Mouse (Mus musculus) splenic B cell, adult 2 months (primary cell): ENCODE results near the gene Rab25.
A peak's percentile ranks its signal among the peaks of the same experiment; 100 is the strongest.
"Not testable (repeated sequence)": the region's sequence is repeated elsewhere in the genome, so short reads cannot be mapped to it uniquely, and the experiment has no call there.

Source experiments
- DNase-seq: peaks from one replicate; pipeline ENCODE4 v3.0.0-alpha.2; 2011; ENCODE audit warnings: low read depth, low spot score
- H3K27me3 ChIP-seq: 2 replicates; pipeline ENCODE4 v1.6.1; 2012; ENCODE audit warnings: mild to moderate bottlenecking, low read length, moderate library complexity, mixed read lengths; ENCODE audit not compliant: control insufficient read depth, poor library complexity, insufficient read depth, severe bottlenecking
- H3K36me3 ChIP-seq: 2 replicates; pipeline ENCODE4 v1.6.1; 2012; ENCODE audit warnings: mild to moderate bottlenecking, low read length, moderate library complexity, mixed read lengths; ENCODE audit not compliant: control insufficient read depth, poor library complexity, insufficient read depth, severe bottlenecking

The Rab25 gene

GRCm38 (mm10) chr3:88548180-88548917, at the start of gene Rab25:
Rab25 (minus strand) TSS chr3:88548300.
- H3K27me3 ChIP-seq = no peaks in the 10 kb centered on the region
- DNase-seq = no peak

GRCm38 (mm10) chr3:88596547-88596946, 48.4 kb upstream of the Rab25 start:
- H3K36me3 ChIP-seq, DNase-seq, H3K27me3 ChIP-seq: not testable (repeated sequence)

More at GRCm38 (mm10) chr3:88548180-88548917, at the start of gene Rab25:
- H3K36me3 ChIP-seq = peaks cover 3% of the 10 kb centered on the region; the same call in 1 of the 2 replicates

DNA sequence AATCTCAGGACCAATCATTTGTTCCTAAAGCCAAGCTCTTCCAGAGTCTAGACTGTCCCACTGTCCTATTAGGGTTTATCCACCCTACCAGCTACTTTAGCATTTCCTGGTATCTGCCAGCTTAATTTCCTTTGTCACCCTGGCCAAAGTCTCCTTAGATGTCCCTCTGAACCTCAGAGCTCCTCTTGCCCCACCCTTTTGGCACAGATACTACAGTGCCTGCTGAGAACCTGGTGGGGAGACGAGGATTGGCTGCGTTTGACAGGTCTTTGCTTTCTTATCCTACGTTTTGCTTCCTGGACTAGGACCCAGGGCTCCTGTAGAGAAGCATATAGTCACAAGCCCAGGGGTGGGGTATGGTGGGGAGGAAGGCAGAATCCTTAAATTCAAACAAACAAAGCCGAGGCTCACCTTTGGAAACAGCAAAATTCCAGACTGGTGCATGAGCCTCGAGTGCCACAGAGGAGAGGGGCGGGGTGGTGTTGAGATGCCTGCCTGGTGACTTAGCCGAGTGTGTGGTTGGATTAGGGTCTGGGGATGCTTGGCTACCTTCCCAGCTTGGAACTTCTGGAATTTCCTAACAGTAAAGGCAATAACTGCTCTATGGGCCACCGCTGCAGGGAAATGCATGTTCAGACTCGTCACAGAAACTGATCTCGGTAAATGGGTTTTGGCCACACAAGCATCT, 45.9 kb upstream of the Rab25 start:
- Histone ChIP-seq H3K27me3 (no peaks in the 10 kb centered on the region), H3K36me3 (no peaks in the 10 kb centered on the region)
- DNase-seq = no peak

DNA sequence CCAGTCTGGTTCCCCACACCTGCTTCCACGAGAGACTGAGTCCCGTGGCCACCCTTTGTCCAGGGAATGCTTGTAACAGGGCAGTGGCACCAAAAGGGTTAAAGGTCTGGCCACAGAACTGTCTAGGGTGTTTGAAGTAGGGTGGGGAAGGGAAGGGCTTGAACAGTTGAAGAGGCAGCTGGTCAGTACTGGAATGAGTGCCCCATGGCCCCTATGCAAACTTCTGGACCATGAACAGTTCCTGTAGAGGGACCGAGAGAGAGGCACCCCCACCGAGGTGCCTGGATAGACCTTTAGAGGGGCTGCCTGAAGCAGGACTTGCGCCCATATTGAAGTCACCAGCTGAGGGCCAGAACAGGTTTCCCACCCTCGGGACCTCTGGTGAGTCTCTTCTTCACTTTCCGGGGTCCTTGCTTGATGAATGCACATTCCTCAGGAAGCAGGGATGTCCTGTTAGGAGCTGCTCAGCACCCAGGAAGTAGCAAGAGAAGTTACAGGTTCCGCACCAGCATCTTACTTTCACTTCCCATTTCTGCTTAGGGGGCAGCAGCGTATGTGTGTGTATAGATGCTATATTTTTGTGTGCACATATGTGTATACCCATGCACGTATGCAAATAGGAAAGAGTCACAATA, 45.0 kb upstream of the Rab25 start:
- Histone ChIP-seq H3K36me3 (peaks cover 1% of the 10 kb centered on the region), H3K27me3 (no peaks in the 10 kb centered on the region)
- DNase-seq = peak; percentile 81

GRCm38 (mm10) chr3:88591950-88592731, 44.0 kb upstream of the Rab25 start:
- Histone ChIP-seq H3K36me3 (peaks cover 1% of the 10 kb centered on the region), H3K27me3 (no peaks in the 10 kb centered on the region)
- peak; percentile 87 for DNase-seq

- H3K36me3 ChIP-seq = peaks cover 6% of the 10 kb centered on the region
- DNase-seq = no peak
- no peaks in the 10 kb centered on the region for H3K27me3 ChIP-seq
Measured at GRCm38 (mm10) chr3:88591044-88591443, 42.9 kb upstream of the Rab25 start.

DNA sequence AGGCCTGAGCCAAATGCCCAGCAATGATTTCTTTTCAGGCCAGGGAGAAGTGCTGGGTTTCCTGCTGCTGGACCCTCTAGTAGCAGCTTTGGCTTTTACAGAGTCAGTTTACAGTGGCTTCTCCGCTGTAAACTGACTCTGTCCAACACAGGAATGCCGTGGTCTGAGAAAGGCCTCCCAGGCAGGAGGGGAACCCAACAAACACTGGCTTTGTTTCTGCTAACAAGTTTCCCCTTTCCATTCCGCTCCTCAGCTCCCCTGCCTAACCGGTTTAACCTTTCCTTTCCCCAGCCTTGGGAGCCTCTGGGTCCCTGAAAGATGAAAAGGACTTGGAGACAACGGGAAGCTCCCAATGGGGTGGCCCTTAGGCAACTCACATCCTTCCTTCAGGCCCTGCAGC, 42.1 kb upstream of the Rab25 start:
- no peak for DNase-seq
- H3K36me3 ChIP-seq = peaks cover 6% of the 10 kb centered on the region
- H3K27me3 ChIP-seq = no peaks in the 10 kb centered on the region

DNA sequence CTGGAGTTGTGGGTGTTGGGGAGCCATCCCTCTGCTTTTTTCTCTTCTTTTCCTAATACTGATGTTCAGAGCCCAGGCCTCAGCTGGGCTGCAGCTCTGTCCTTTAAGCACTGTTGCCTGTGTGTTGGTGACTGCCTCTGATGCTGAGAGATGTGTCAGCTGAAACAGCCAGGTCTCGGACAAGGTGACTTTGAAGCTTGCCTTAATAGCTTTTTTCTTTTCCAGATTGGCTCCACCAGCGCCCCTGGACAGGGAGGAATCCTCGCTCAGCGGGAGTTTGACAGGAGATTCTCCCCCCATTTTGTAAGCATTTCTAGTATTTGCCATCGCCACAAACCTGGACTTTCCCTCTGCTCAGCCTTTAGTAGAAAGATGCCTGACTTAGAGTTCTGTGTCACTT, 38.5 kb upstream of the Rab25 start:
- Histone ChIP-seq H3K36me3 (peaks cover 13% of the 10 kb centered on the region), H3K27me3 (no peaks in the 10 kb centered on the region)
- no peak for DNase-seq

DNA sequence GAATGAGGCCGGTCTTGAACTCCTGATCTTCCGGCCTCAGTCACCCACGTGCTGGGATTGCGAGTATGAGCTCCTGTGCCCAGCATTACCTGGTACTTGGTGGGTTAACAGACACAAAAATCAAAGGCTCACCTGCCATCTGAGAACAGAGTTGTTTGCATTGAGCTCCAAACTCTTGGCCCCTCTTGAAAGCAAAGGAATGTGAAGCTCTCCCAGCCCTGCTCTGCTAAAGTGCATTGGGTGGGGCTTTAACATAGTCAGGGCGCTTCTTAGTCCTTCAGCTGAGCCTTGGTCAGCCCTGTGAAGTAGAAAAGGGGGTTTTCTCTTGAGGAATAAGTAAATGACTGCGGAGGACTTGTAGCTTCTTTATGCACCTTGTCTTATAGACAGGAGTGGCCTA, 37.7 kb upstream of the Rab25 start:
- H3K36me3 ChIP-seq = peaks cover 14% of the 10 kb centered on the region
- H3K27me3 ChIP-seq = no peaks in the 10 kb centered on the region
- no peak for DNase-seq

DNA sequence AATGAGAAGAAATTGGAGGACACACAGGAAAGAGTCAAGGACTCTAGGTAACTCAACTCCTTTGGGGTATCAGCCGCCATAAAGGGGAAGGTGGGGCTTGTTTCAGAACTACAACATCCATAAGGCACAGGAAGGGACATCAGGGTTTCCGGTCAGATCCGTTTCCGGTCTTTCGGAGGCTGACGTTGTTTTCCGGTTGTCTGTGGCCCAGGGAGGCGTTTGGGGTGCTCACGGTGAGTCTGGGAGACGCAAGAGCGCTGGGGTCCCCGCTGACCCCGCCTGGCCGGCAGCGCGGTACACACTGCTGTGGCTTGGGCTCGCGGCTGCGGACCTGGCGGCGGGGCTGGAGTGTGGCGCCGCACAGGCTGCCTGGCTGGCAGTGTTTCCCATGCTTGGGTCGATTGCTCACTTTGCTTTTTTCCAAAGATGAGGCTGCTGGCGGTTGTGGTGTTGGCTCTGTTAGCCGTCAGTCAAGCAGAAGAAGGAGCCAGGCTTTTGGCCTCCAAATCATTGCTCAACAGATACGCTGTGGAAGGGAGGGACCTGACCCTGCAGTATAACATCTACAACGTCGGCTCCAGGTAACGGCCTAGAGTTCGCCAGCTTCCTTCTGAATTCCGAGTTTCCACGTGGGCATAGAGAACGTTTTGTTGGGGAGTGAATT, 31.5 kb upstream of the Rab25 start:
- H3K27me3 ChIP-seq = no peaks in the 10 kb centered on the region
- peak; percentile 84 for DNase-seq
- peaks cover 7% of the 10 kb centered on the region for H3K36me3 ChIP-seq

DNA sequence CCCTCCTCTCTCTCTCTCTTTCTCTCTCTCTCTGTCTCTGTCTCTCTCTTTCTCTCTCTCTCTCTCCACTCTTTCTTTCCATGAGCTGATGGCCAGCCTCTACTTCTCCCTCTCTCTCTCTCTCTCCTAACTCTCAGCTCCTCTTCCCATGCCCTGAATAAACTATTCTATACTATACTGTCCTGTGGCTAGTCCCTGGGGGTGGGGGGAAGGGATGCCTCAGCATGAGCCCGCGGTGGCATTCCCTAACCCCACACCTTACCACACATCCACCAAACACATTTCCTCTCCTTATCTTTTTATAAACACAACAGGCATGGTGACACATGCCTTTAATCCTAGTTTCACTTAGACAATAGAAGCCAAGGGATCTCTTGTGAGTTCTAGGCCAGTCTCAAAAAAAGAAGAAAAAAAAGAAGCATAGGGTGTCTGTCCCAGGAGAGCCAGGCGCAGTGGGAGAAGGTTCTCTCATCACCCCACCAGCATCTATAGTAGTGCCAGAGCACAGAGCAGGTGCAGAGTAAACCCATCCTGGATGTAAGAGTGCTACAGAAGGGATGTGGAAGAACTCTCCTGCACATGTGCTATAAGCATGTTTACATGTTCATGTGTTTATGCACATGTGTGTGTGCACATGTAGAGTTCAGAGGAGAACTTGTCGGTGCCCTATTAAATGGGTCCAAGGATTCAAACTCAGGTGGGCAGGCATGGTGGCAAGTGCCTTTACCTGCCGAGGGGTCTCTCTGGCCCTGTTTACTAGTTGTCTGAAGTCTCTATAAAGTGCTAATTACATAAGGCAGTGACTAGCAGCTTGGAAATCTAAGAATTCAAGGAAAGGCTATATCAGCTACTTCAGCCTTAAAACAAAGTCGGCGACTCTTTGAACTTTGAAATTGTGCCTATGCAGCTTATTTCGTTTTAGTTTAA, 30.7 kb upstream of the Rab25 start:
- DNase-seq = no peak
- H3K36me3 ChIP-seq = peaks cover 7% of the 10 kb centered on the region
- H3K27me3 ChIP-seq = no peaks in the 10 kb centered on the region

GRCm38 (mm10) chr3:88577846-88578245, 29.7 kb upstream of the Rab25 start:
- DNase-seq, H3K27me3 ChIP-seq, H3K36me3 ChIP-seq: not testable (repeated sequence)

- Histone ChIP-seq H3K27me3 (no peaks in the 10 kb centered on the region), H3K36me3 (no peaks in the 10 kb centered on the region)
- DNase-seq = no peak
Measured at GRCm38 (mm10) chr3:88575540-88575939, 27.4 kb upstream of the Rab25 start, which contains the start of gene Ssr2. Ssr2 (plus strand) TSS chr3:88575876.
